Mouse (Mus musculus): ENCODE data around the gene Spa17. TPM values are rescaled to one million over a fixed set of nuclear protein-coding genes. Genes with fewer than 3 reads are reported as not detected.
A peak's percentile ranks its signal among the peaks of the same experiment; 100 is the strongest.

Gene Spa17
- polyA plus RNA-seq, 1 experiment from 2014 or later: 3.4 TPM

- H3K27me3 ChIP-seq (replicated peaks; ENCODE audit: control insufficient read depth, insufficient read depth, low read length): no peaks in the 10 kb centered on the region
- H3K4me2 ChIP-seq (ENCODE audit: low read depth, low read length): no peak overlapping the region
- no peaks in the 10 kb centered on the region for H3K9me3 ChIP-seq (ENCODE audit: control insufficient read depth, low read length)
- WGBS: 84% methylated on average over 3 of the region's 3 CpGs
- H3K4me3 ChIP-seq (ENCODE audit: low read length): no peak overlapping the region
- no peak overlapping the region for H3K27ac ChIP-seq (ENCODE audit: low read length)
- ATAC-seq: no peak
- H3K4me1 ChIP-seq (ENCODE audit: control insufficient read depth, insufficient read depth, low read length): no peaks in the 10 kb centered on the region
- no peak overlapping the region for H3K9ac ChIP-seq (ENCODE audit: low read depth, low read length)
- no peaks in the 10 kb centered on the region for H3K36me3 ChIP-seq (ENCODE audit: control insufficient read depth, insufficient read depth, low read length)
Measured at GRCm38 (mm10) chr9:37638721-37639120, 25.2 kb upstream of the Spa17 start.

GRCm38 (mm10) chr9:37636800-37637542, 23.4 kb upstream of the Spa17 start:
- Histone ChIP-seq H3K27ac (ENCODE audit: low read length) (no peak overlapping the region), H3K36me3 (ENCODE audit: control insufficient read depth, insufficient read depth, low read length) (no peaks in the 10 kb centered on the region), H3K27me3 (replicated peaks; ENCODE audit: control insufficient read depth, insufficient read depth, low read length) (no peaks in the 10 kb centered on the region), H3K4me2 (ENCODE audit: low read depth, low read length) (no peak overlapping the region), H3K9ac (ENCODE audit: low read depth, low read length) (no peak overlapping the region), H3K4me3 (ENCODE audit: low read length) (no peak overlapping the region), H3K9me3 (ENCODE audit: control insufficient read depth, low read length) (no peaks in the 10 kb centered on the region), H3K4me1 (ENCODE audit: control insufficient read depth, insufficient read depth, low read length) (no peaks in the 10 kb centered on the region)
- WGBS: 50% methylated on average over 6 of the region's 6 CpGs
- ATAC-seq: no peak

DNA sequence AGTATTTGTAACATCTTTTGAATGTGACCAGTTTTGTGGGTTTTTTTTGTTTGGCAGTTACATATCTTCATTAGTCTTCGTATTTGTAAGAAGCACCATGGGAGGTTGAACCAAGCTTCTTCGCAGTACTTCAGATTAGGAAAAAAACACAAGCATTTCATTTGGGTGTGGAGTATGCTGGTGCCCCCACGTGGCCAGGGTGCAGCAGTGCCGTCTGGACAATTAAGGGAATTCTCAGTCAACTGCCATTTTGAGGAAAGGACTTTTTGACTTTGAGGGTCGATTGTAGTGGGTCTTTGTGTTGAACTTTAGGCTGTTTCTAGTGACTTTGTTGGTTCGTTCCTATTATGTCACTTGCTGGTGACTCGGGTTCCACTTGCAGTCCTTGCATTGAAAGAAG, 22.8 kb upstream of the Spa17 start:
- 18% methylated on average over 7 of the region's 7 CpGs for WGBS

DNA sequence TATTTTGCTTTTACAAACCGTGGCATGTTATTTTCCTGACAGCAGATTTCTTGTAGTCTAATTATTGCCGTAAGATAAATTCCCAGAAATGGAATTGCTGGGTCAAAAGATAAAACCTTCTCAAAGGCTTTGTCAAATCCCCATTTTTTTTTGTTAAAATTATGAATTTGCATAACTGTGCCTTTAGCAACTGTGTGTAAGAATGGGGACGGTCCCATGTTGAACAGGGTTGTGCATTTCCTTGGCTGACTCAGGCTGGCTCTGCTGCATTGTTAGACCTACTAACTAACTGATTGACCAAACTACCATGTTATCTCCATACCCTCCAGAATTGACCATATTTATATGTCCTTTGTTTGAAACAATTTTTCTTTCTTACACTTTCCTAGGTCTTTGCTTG, 20.7 kb upstream of the Spa17 start:
- Histone ChIP-seq H3K4me1 (ENCODE audit: control insufficient read depth, insufficient read depth, low read length) (no peaks in the 10 kb centered on the region), H3K36me3 (ENCODE audit: control insufficient read depth, insufficient read depth, low read length) (no peaks in the 10 kb centered on the region), H3K27me3 (replicated peaks; ENCODE audit: control insufficient read depth, insufficient read depth, low read length) (no peaks in the 10 kb centered on the region), H3K4me3 (ENCODE audit: low read length) (no peak overlapping the region), H3K27ac (ENCODE audit: low read length) (no peak overlapping the region), H3K9me3 (ENCODE audit: control insufficient read depth, low read length) (no peaks in the 10 kb centered on the region), H3K9ac (ENCODE audit: low read depth, low read length) (no peak overlapping the region), H3K4me2 (ENCODE audit: low read depth, low read length) (no peak overlapping the region)
- WGBS: 90% methylated on average over 3 of the region's 3 CpGs
- no peak for ATAC-seq

More for the DNA sequence above, 22.8 kb upstream of the Spa17 start:
- no peak for ATAC-seq
- H3K36me3 ChIP-seq (ENCODE audit: control insufficient read depth, insufficient read depth, low read length): no peaks in the 10 kb centered on the region
- H3K4me3 ChIP-seq (ENCODE audit: low read length): no peak overlapping the region
- no peak overlapping the region for H3K27ac ChIP-seq (ENCODE audit: low read length)
- no peak overlapping the region for H3K9ac ChIP-seq (ENCODE audit: low read depth, low read length)
- no peaks in the 10 kb centered on the region for H3K4me1 ChIP-seq (ENCODE audit: control insufficient read depth, insufficient read depth, low read length)
- no peak overlapping the region for H3K4me2 ChIP-seq (ENCODE audit: low read depth, low read length)
- no peaks in the 10 kb centered on the region for H3K9me3 ChIP-seq (ENCODE audit: control insufficient read depth, low read length)
- no peaks in the 10 kb centered on the region for H3K27me3 ChIP-seq (replicated peaks; ENCODE audit: control insufficient read depth, insufficient read depth, low read length)

DNA sequence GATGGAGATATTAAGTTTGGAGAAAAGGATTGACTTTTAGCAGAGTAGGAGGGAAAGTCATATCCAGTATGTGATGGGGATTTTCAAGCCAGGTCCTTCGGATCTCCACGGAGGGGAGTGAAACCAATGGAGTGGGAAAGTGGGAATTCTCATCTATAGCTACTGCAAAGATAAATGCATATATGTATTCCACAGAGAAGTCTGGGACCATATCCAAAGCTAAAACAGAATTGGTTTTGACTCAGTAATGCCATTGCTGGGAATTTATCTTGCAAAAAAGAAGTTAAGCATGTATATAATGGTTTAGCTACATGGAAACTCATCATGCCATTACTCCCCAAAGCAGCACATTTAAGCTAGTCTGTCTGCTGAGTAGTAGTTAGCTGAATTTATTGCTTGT, 18.8 kb upstream of the Spa17 start:
- Histone ChIP-seq H3K4me3 (ENCODE audit: low read length) (no peak overlapping the region), H3K9me3 (ENCODE audit: control insufficient read depth, low read length) (no peaks in the 10 kb centered on the region), H3K36me3 (ENCODE audit: control insufficient read depth, insufficient read depth, low read length) (no peaks in the 10 kb centered on the region), H3K4me2 (ENCODE audit: low read depth, low read length) (no peak overlapping the region), H3K27me3 (replicated peaks; ENCODE audit: control insufficient read depth, insufficient read depth, low read length) (no peaks in the 10 kb centered on the region), H3K9ac (ENCODE audit: low read depth, low read length) (no peak overlapping the region), H3K27ac (ENCODE audit: low read length) (no peak overlapping the region), H3K4me1 (ENCODE audit: control insufficient read depth, insufficient read depth, low read length) (no peaks in the 10 kb centered on the region)
- WGBS: 79% methylated on average over 2 of the region's 2 CpGs
- ATAC-seq: no peak

GRCm38 (mm10) chr9:37629941-37630340, 16.4 kb upstream of the Spa17 start:
- Histone ChIP-seq H3K9ac (ENCODE audit: low read depth, low read length) (no peak overlapping the region), H3K9me3 (ENCODE audit: control insufficient read depth, low read length) (no peaks in the 10 kb centered on the region), H3K27me3 (replicated peaks; ENCODE audit: control insufficient read depth, insufficient read depth, low read length) (no peaks in the 10 kb centered on the region), H3K27ac (ENCODE audit: low read length) (no peak overlapping the region), H3K36me3 (ENCODE audit: control insufficient read depth, insufficient read depth, low read length) (no peaks in the 10 kb centered on the region), H3K4me1 (ENCODE audit: control insufficient read depth, insufficient read depth, low read length) (no peaks in the 10 kb centered on the region), H3K4me3 (ENCODE audit: low read length) (no peak overlapping the region), H3K4me2 (ENCODE audit: low read depth, low read length) (no peak overlapping the region)
- 83% methylated on average over 2 of the region's 2 CpGs for WGBS
- ATAC-seq: no peak

DNA sequence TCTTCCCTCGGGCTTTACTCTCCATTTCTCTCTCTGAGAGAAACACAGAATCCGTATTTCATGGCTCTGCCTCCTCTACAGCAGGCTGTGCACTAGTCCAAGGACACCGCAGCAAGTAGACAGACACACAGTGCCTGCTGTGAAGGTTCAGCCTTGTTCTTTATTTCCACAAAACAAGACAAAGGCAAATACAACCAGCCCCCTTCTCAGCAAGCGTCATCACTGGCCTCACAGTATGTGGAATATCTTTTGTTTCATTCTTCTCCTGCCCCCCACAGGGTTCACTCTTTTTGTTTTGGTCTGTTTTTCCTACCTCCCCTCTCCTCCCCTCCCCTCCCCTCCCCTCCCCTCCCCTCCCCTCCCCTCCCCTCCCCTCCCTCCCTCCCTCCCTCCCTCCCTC, 15.1 kb upstream of the Spa17 start:
- 68% methylated on average over 4 of the region's 4 CpGs for WGBS
- no peaks in the 10 kb centered on the region for H3K9me3 ChIP-seq (ENCODE audit: control insufficient read depth, low read length)
- H3K4me2 ChIP-seq (ENCODE audit: low read depth, low read length): no peak overlapping the region
- no peaks in the 10 kb centered on the region for H3K36me3 ChIP-seq (ENCODE audit: control insufficient read depth, insufficient read depth, low read length)
- ATAC-seq: no peak
- no peak overlapping the region for H3K4me3 ChIP-seq (ENCODE audit: low read length)
- H3K27ac ChIP-seq (ENCODE audit: low read length): no peak overlapping the region
- H3K9ac ChIP-seq (ENCODE audit: low read depth, low read length): no peak overlapping the region
- H3K27me3 ChIP-seq (replicated peaks; ENCODE audit: control insufficient read depth, insufficient read depth, low read length): no peaks in the 10 kb centered on the region
- no peaks in the 10 kb centered on the region for H3K4me1 ChIP-seq (ENCODE audit: control insufficient read depth, insufficient read depth, low read length)

DNA sequence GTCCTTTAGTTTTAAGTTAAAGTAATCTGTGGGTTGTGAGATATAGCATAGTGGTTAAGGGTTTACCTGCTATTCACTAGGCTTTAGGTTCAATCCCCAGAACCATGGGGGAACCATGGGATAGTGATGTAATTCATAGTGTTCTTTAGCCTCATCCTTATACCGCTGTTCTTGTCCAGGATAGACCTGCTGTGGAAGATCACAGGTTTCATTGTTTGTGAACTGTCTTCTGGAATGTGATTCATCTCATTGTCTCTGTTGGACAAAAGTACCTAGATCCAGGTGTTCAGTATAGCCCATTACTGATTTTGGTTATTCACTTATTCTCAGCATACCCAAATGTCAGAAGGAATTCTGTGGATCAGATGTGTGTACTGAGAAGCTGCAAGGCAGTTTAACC, 13.7 kb upstream of the Spa17 start:
- ATAC-seq: no peak
- no peak overlapping the region for H3K4me2 ChIP-seq (ENCODE audit: low read depth, low read length)
- no peak overlapping the region for H3K9ac ChIP-seq (ENCODE audit: low read depth, low read length)
- 98% methylated on average over 1 of the region's 1 CpGs for WGBS
- H3K27me3 ChIP-seq (replicated peaks; ENCODE audit: control insufficient read depth, insufficient read depth, low read length): no peaks in the 10 kb centered on the region
- no peaks in the 10 kb centered on the region for H3K36me3 ChIP-seq (ENCODE audit: control insufficient read depth, insufficient read depth, low read length)
- H3K4me3 ChIP-seq (ENCODE audit: low read length): no peak overlapping the region
- no peaks in the 10 kb centered on the region for H3K9me3 ChIP-seq (ENCODE audit: control insufficient read depth, low read length)
- H3K4me1 ChIP-seq (ENCODE audit: control insufficient read depth, insufficient read depth, low read length): no peaks in the 10 kb centered on the region
- no peak overlapping the region for H3K27ac ChIP-seq (ENCODE audit: low read length)

DNA sequence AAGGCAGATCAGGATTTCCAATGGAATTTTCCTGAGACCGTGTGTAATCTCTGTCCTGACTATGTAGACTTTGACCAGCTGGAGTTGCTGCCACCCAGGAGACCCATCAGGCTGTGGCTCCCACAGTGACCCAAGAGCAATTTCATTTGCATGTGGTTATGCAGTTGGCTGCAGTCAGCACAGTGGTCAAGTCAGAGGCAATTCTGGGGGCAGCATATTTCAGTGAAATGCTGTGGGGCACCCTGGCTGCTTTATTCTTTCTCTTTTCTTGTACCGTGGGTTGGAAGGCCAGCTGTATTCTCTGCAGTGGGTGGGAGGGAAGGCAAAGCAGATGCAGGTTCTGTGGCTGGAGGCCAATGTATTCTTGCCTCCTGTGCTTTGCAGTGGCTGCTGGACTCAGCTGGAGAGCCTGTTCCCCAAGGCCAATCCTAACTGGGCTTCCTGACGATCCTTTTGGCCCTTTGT, 12.6 kb upstream of the Spa17 start:
- H3K36me3 ChIP-seq (ENCODE audit: control insufficient read depth, insufficient read depth, low read length): no peaks in the 10 kb centered on the region
- 16% methylated on average over 3 of the region's 3 CpGs for WGBS
- peak; percentile 87 for ATAC-seq

DNA sequence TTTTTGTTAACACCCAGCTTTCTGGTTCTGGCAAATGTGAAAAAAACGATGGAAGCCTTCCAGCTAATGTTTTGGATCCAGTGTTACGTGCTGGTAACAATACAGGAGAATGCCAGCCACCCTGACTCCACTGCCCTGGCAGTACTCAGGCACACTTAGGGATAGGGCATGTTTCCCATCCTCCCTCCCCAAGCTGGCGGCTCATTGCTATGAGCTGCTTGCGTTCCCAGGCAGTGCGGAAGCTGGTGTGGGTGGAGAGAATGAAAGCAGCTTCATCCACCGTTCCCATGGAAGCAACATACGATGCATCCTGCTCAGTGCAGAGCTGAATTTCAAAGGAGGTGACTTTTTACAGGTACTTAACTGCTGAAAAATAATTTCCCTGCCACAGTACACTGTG, 12.1 kb upstream of the Spa17 start:
- H3K4me3 ChIP-seq (ENCODE audit: low read length): no peak overlapping the region
- no peak overlapping the region for H3K4me2 ChIP-seq (ENCODE audit: low read depth, low read length)
- no peak overlapping the region for H3K27ac ChIP-seq (ENCODE audit: low read length)
- H3K9ac ChIP-seq (ENCODE audit: low read depth, low read length): no peak overlapping the region
- ATAC-seq: peak; percentile 52
- 51% methylated on average over 7 of the region's 7 CpGs for WGBS
- no peaks in the 10 kb centered on the region for H3K27me3 ChIP-seq (replicated peaks; ENCODE audit: control insufficient read depth, insufficient read depth, low read length)
- H3K4me1 ChIP-seq (ENCODE audit: control insufficient read depth, insufficient read depth, low read length): no peaks in the 10 kb centered on the region
- no peaks in the 10 kb centered on the region for H3K9me3 ChIP-seq (ENCODE audit: control insufficient read depth, low read length)
- no peaks in the 10 kb centered on the region for H3K36me3 ChIP-seq (ENCODE audit: control insufficient read depth, insufficient read depth, low read length)

More for the DNA sequence above, 12.6 kb upstream of the Spa17 start:
- Histone ChIP-seq H3K27me3 (replicated peaks; ENCODE audit: control insufficient read depth, insufficient read depth, low read length) (no peaks in the 10 kb centered on the region), H3K4me3 (ENCODE audit: low read length) (no peak overlapping the region), H3K9me3 (ENCODE audit: control insufficient read depth, low read length) (no peaks in the 10 kb centered on the region), H3K27ac (ENCODE audit: low read length) (no peak overlapping the region), H3K4me1 (ENCODE audit: control insufficient read depth, insufficient read depth, low read length) (no peaks in the 10 kb centered on the region), H3K4me2 (ENCODE audit: low read depth, low read length) (no peak overlapping the region), H3K9ac (ENCODE audit: low read depth, low read length) (no peak overlapping the region)
